Mouse (Mus musculus) bone marrow, adult 2 months (tissue): ENCODE data around the gene Mettl27.

Source experiments
- CTCF ChIP-seq: fragments of 200-500 bp; IDR thresholded peaks from 2 replicates; pipeline ENCODE4 v1.5.1; 2011; ENCODE audit warnings: low read length, control low read depth; ENCODE audit not compliant: control insufficient read depth, insufficient read depth
- POLR2A ChIP-seq: fragments of 200-500 bp; IDR thresholded peaks from 2 replicates; pipeline ENCODE4 v1.6.1; 2011; ENCODE audit warnings: low read depth, mild to moderate bottlenecking, control low read depth, low read length, borderline replicate concordance; ENCODE audit not compliant: control insufficient read depth

DNA sequence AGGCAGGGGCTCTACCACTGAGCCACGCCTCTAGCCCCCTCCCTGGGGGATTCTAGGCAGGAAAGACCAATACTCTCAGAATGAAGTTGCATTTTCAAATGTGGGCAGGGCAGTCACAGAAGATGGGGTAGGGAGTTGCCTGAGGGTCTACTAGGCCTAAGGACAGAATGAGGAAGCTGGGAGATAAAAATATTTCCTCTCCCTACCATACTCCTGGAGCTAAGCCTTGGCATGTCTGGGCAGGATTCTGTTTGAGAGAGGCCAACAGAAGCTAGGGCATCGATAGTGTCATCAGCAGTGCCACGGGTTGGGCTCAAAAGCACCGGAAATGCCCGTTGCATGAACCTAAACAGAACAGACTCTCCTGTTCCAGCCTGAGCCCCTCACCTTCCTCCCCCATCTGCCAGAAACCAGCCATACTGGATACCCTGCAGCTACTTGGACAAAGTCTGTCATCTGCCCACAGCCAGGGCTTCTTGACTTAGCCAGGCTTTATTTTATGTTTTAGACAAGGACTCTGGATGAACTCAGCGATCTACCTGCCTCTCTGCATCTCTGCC lies 4.5 kb downstream of the Mettl27 start:
- TF ChIP-seq POLR2A (no peak), CTCF (no peak)
